Mouse (Mus musculus) heart, embryonic 13.5 days (tissue): ENCODE results near the gene Acsm3. TPM values are rescaled to one million over a fixed set of nuclear protein-coding genes. Genes with fewer than 3 reads are reported as not detected.

Source experiments
- ATAC-seq: fragments of 200-750 bp; cut with Nextera tagmentation; 2 replicates; pipeline ENCODE4 v1.8.0; 2017; ENCODE audit warnings: moderate TSS enrichment; ENCODE audit not compliant: insufficient number of reproducible peaks, low FRiP score, low TSS enrichment; ENCODE audit errors: extremely low read depth
- H3K27ac ChIP-seq: fragments of 300-500 bp; sonication (generic); replicated peaks from 2 replicates; pipeline ENCODE4 v1.5.1; 2015; ENCODE audit warnings: moderate library complexity, mild to moderate bottlenecking, inconsistent platforms
- H3K27me3 ChIP-seq: fragments of 300-500 bp; sonication (generic); replicated peaks from 2 replicates; pipeline ENCODE4 v1.6.1; 2015; ENCODE audit warnings: mild to moderate bottlenecking, inconsistent platforms
- H3K36me3 ChIP-seq: fragments of 300-500 bp; sonication (generic); 2 replicates; pipeline ENCODE4 v1.6.1; 2015; ENCODE audit warnings: mild to moderate bottlenecking, inconsistent platforms
- H3K4me1 ChIP-seq: fragments of 300-500 bp; sonication (generic); 2 replicates; pipeline ENCODE4 v1.6.1; 2015; ENCODE audit warnings: inconsistent platforms
- H3K4me2 ChIP-seq: fragments of 300-500 bp; sonication (generic); 2 replicates; pipeline ENCODE4 v1.6.1; 2015; ENCODE audit warnings: inconsistent platforms, mild to moderate bottlenecking, moderate library complexity
- H3K4me3 ChIP-seq: fragments of 300-500 bp; sonication (generic); 2 replicates; pipeline ENCODE4 v1.5.1; 2015; ENCODE audit warnings: moderate library complexity, mild to moderate bottlenecking, inconsistent platforms
- H3K9ac ChIP-seq: fragments of 300-500 bp; sonication (generic); 2 replicates; pipeline ENCODE4 v1.6.1; 2015; ENCODE audit warnings: inconsistent platforms, mild to moderate bottlenecking, moderate library complexity
- H3K9me3 ChIP-seq: fragments of 300-500 bp; sonication (generic); 2 replicates; pipeline ENCODE4 v1.6.1; 2016; ENCODE audit warnings: inconsistent platforms
- WGBS: fragments of 180-500 bp; shearing (Covaris S2); methylation state at CpG from one replicate; pipeline ENCODE4 v1.1.7; 2015; ENCODE audit warnings: mixed read lengths; 5-methylcytosine and 5-hydroxymethylcytosine counted together
- polyA plus RNA-seq: library from polyadenylated mRNA; unstranded; fragments of >200 nt; fragmentation: Nextera tagmentation; extraction: Ambion mirVana; gene quantifications from 2 replicates; pipeline ENCODE4 v1.2.1, GENCODE M21; 2015

Gene Acsm3
- polyA plus RNA-seq, 1 experiment from 2014 or later = not detected

- no peaks in the 10 kb centered on the region for H3K36me3 ChIP-seq
- no peak for ATAC-seq
- H3K27ac ChIP-seq = no peak overlapping the region
- 39% methylated on average over 2 of the region's 2 CpGs for WGBS
- no peak overlapping the region for H3K4me2 ChIP-seq
- no peaks in the 10 kb centered on the region for H3K27me3 ChIP-seq
- no peaks in the 10 kb centered on the region for H3K4me1 ChIP-seq
- no peak overlapping the region for H3K9ac ChIP-seq
- H3K4me3 ChIP-seq = no peak overlapping the region
- H3K9me3 ChIP-seq = no peaks in the 10 kb centered on the region
Observed at GRCm38 (mm10) chr7:119749942-119750341, 10.8 kb upstream of the Acsm3 start.

GRCm38 (mm10) chr7:119753696-119754095 is 7.0 kb upstream of the Acsm3 start:
- Histone ChIP-seq H3K9ac (no peak overlapping the region), H3K27ac (no peak overlapping the region), H3K4me2 (no peak overlapping the region), H3K27me3 (no peaks in the 10 kb centered on the region), H3K9me3 (no peaks in the 10 kb centered on the region), H3K4me1 (no peaks in the 10 kb centered on the region), H3K36me3 (no peaks in the 10 kb centered on the region), H3K4me3 (no peak overlapping the region)
- ATAC-seq = no peak
- WGBS = 71% methylated on average over 1 of the region's 1 CpGs

GRCm38 (mm10) chr7:119762166-119762697 is 1.5 kb downstream of the Acsm3 start:
- H3K4me3 ChIP-seq = no peak overlapping the region
- no peaks in the 10 kb centered on the region for H3K9me3 ChIP-seq
- H3K27me3 ChIP-seq = no peaks in the 10 kb centered on the region
- H3K4me2 ChIP-seq = no peak overlapping the region
- no peak for ATAC-seq
- H3K4me1 ChIP-seq = no peaks in the 10 kb centered on the region
- WGBS = 40% methylated on average over 4 of the region's 4 CpGs
- H3K27ac ChIP-seq = no peak overlapping the region
- H3K9ac ChIP-seq = no peak overlapping the region
- no peaks in the 10 kb centered on the region for H3K36me3 ChIP-seq

GRCm38 (mm10) chr7:119764377-119764776 is 3.7 kb downstream of the Acsm3 start:
- no peak overlapping the region for H3K9ac ChIP-seq
- H3K4me1 ChIP-seq = no peaks in the 10 kb centered on the region
- H3K9me3 ChIP-seq = no peaks in the 10 kb centered on the region
- H3K36me3 ChIP-seq = no peaks in the 10 kb centered on the region
- H3K27ac ChIP-seq = no peak overlapping the region
- no peak overlapping the region for H3K4me2 ChIP-seq
- no peak overlapping the region for H3K4me3 ChIP-seq
- H3K27me3 ChIP-seq = no peaks in the 10 kb centered on the region
- ATAC-seq = no peak
- 85% methylated on average over 3 of the region's 3 CpGs for WGBS

- H3K4me2 ChIP-seq = no peak overlapping the region
- no peaks in the 10 kb centered on the region for H3K36me3 ChIP-seq
- ATAC-seq = no peak
- H3K27me3 ChIP-seq = no peaks in the 10 kb centered on the region
- no peaks in the 10 kb centered on the region for H3K4me1 ChIP-seq
- 74% methylated on average over 6 of the region's 6 CpGs for WGBS
- H3K9me3 ChIP-seq = no peaks in the 10 kb centered on the region
- H3K9ac ChIP-seq = no peak overlapping the region
- H3K4me3 ChIP-seq = no peak overlapping the region
- no peak overlapping the region for H3K27ac ChIP-seq
Observed at GRCm38 (mm10) chr7:119766996-119767395, 6.3 kb downstream of the Acsm3 start.

GRCm38 (mm10) chr7:119769895-119770294 is 9.2 kb downstream of the Acsm3 start:
- Histone ChIP-seq H3K27me3 (no peaks in the 10 kb centered on the region), H3K9me3 (no peaks in the 10 kb centered on the region), H3K9ac (no peak overlapping the region), H3K36me3 (no peaks in the 10 kb centered on the region), H3K4me2 (no peak overlapping the region), H3K27ac (no peak overlapping the region), H3K4me3 (no peak overlapping the region), H3K4me1 (no peaks in the 10 kb centered on the region)
- 84% methylated on average over 8 of the region's 8 CpGs for WGBS
- no peak for ATAC-seq

- 88% methylated on average over 2 of the region's 2 CpGs for whole genome bisulfite sequencing
- no peaks in the 10 kb centered on the region for H3K27me3 ChIP-seq
- no peak overlapping the region for H3K27ac ChIP-seq
- no peak for ATAC-seq
- H3K4me1 ChIP-seq = no peaks in the 10 kb centered on the region
- H3K36me3 ChIP-seq = peaks cover 57% of the 10 kb centered on the region
- H3K9ac ChIP-seq = no peak overlapping the region
- H3K4me2 ChIP-seq = no peak overlapping the region
- no peak overlapping the region for H3K4me3 ChIP-seq
- H3K9me3 ChIP-seq = no peaks in the 10 kb centered on the region
Observed at GRCm38 (mm10) chr7:119783453-119783852, 22.7 kb downstream of the Acsm3 start.

GRCm38 (mm10) chr7:119784908-119785307 is 24.2 kb downstream of the Acsm3 start:
- no peak for ATAC-seq
- Histone ChIP-seq H3K9ac (no peak overlapping the region), H3K9me3 (no peaks in the 10 kb centered on the region), H3K27ac (no peak overlapping the region), H3K4me1 (no peaks in the 10 kb centered on the region), H3K27me3 (no peaks in the 10 kb centered on the region), H3K4me2 (no peak overlapping the region), H3K4me3 (no peak overlapping the region), H3K36me3 (peaks cover 71% of the 10 kb centered on the region)
- WGBS = 84% methylated on average over 5 of the region's 5 CpGs

GRCm38 (mm10) chr7:119789024-119789423 is 28.3 kb downstream of the Acsm3 start:
- no peaks in the 10 kb centered on the region for H3K9me3 ChIP-seq
- no peaks in the 10 kb centered on the region for H3K27me3 ChIP-seq
- no peak overlapping the region for H3K4me3 ChIP-seq
- H3K4me1 ChIP-seq = peaks cover 9% of the 10 kb centered on the region
- H3K9ac ChIP-seq = no peak overlapping the region
- H3K27ac ChIP-seq = no peak overlapping the region
- WGBS = 84% methylated on average over 3 of the region's 3 CpGs
- no peak overlapping the region for H3K4me2 ChIP-seq
- ATAC-seq = no peak
- H3K36me3 ChIP-seq = peaks cover 68% of the 10 kb centered on the region

GRCm38 (mm10) chr7:119793586-119794250 is 33.0 kb downstream of the Acsm3 start, which contains the start of the genes Rexo5 and Eri2:
Gene Rexo5, plus strand, starts transcription at chr7:119794006.
Gene Eri2, minus strand, starts transcription at chr7:119794058.
- Histone ChIP-seq H3K4me1 (peaks cover 16% of the 10 kb centered on the region), H3K4me3 (peak within 1 kb of the TSS; percentile 84), H3K36me3 (peaks cover 31% of the 10 kb centered on the region), H3K27ac (peak within 1 kb of the TSS; percentile 86), H3K9me3 (no peaks in the 10 kb centered on the region), H3K27me3 (no peaks in the 10 kb centered on the region), H3K4me2 (peak within 1 kb of the TSS; percentile 83), H3K9ac (peak within 1 kb of the TSS; percentile 90)
- WGBS = under 1% methylated on average over 53 of the region's 53 CpGs
- peak; percentile 90 for ATAC-seq

GRCm38 (mm10) chr7:119794251-119794638 is 33.5 kb downstream of the Acsm3 start:
- H3K4me2 ChIP-seq = peak overlapping the region; percentile 83
- peak overlapping the region; percentile 86 for H3K27ac ChIP-seq
- no peaks in the 10 kb centered on the region for H3K9me3 ChIP-seq
- peak overlapping the region; percentile 90 for H3K9ac ChIP-seq
- WGBS = under 1% methylated on average over 21 of the region's 21 CpGs
- H3K36me3 ChIP-seq = peaks cover 26% of the 10 kb centered on the region
- H3K4me1 ChIP-seq = peaks cover 16% of the 10 kb centered on the region
- no peaks in the 10 kb centered on the region for H3K27me3 ChIP-seq
- H3K4me3 ChIP-seq = peak overlapping the region; percentile 84
- ATAC-seq = peak; percentile 49

GRCm38 (mm10) chr7:119795311-119795710 is 34.6 kb downstream of the Acsm3 start:
- H3K27me3 ChIP-seq = no peaks in the 10 kb centered on the region

More at GRCm38 (mm10) chr7:119795311-119795710, 34.6 kb downstream of the Acsm3 start:
- H3K4me1 ChIP-seq = peaks cover 16% of the 10 kb centered on the region
- no peak for ATAC-seq
- peaks cover 20% of the 10 kb centered on the region for H3K36me3 ChIP-seq
- peak overlapping the region; percentile 84 for H3K4me3 ChIP-seq
- H3K9me3 ChIP-seq = no peaks in the 10 kb centered on the region
- H3K27ac ChIP-seq = no peak overlapping the region
- peak overlapping the region; percentile 83 for H3K4me2 ChIP-seq
- peak overlapping the region; percentile 73 for H3K9ac ChIP-seq
